Mouse (Mus musculus): ENCODE data around the gene Ucp2. TPM values are rescaled to one million over a fixed set of nuclear protein-coding genes. Genes with fewer than 3 reads are reported as not detected.
A peak's percentile ranks its signal among the peaks of the same experiment; 100 is the strongest.
"Not testable (repeated sequence)": the region's sequence is repeated elsewhere in the genome, so short reads cannot be mapped to it uniquely, and the experiment has no call there.

Ucp2 gene
- total and polyA plus RNA-seq, 2 experiments: 12.2 to 45.2 TPM

DNA sequence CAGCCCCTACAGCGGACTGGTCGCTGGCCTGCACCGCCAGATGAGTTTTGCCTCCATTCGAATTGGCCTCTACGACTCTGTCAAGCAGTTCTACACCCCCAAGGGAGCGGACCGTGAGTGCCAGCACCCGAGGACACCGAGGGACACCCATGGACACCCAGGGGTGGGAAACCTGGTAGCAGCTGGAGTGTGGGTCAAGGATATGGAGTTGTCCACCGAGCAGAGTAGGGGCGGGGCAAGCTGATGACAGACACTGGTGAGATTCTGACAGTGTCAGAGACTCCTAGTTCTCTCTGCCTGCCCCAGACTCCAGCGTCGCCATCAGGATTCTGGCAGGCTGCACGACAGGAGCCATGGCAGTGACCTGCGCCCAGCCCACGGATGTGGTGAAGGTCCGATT, 13.0 kb upstream of the Ucp2 start:
- no peak overlapping the region for H3K27ac ChIP-seq (replicated peaks; ENCODE audit: insufficient read depth, low read depth, low read length)
- DNase-seq (ENCODE audit: extremely low read depth, low read depth, low spot score): no peak
- no peaks in the 10 kb centered on the region for H3K36me3 ChIP-seq (ENCODE audit: control insufficient read depth, insufficient read depth, low read length)
- TF ChIP-seq POLR2A (IDR thresholded peaks at IDR 0.05; ENCODE audit: extremely low read depth, insufficient read depth, low read length) (no peak), CTCF (IDR thresholded peaks at IDR 0.05; ENCODE audit: low read depth, low read length) (no peak)
- no peak overlapping the region for H3K9ac ChIP-seq (ENCODE audit: low read depth, low read length)
- WGBS: 86% methylated on average over 17 of the region's 17 CpGs
- no peak overlapping the region for H3K4me3 ChIP-seq (ENCODE audit: insufficient read depth, low read depth, low read length)
- H3K4me1 ChIP-seq (ENCODE audit: control insufficient read depth, insufficient read depth, low read length): no peaks in the 10 kb centered on the region
- H3K79me2 ChIP-seq (ENCODE audit: control insufficient read depth, insufficient read depth, low read length): no peaks in the 10 kb centered on the region
- H3K27me3 ChIP-seq (ENCODE audit: control insufficient read depth, insufficient read depth, low read length): no peaks in the 10 kb centered on the region

DNA sequence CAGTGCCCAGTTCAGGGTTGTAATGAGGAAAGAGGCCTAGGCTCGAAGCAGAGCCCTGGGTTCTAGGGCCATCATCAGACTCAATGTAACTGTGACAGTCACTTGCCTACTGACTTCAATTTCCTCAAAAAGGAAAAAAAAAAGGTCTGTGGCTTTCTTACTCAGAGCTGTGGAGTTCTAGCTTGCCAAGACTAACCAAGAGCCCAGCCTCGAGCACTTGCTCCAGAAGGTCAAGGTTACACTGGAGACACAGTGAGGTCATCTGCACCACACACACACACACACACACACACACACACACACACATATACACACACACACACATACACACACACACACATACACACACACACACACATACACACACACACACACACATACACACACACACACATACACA, 11.1 kb upstream of the Ucp2 start:
- H3K27ac ChIP-seq (replicated peaks; ENCODE audit: insufficient read depth, low read depth, low read length); DNase-seq (ENCODE audit: extremely low read depth, low read depth, low spot score); H3K36me3 ChIP-seq (ENCODE audit: control insufficient read depth, insufficient read depth, low read length); H3K4me1 ChIP-seq (ENCODE audit: control insufficient read depth, insufficient read depth, low read length); H3K79me2 ChIP-seq (ENCODE audit: control insufficient read depth, insufficient read depth, low read length); H3K27me3 ChIP-seq (ENCODE audit: control insufficient read depth, insufficient read depth, low read length); H3K9ac ChIP-seq (ENCODE audit: low read depth, low read length); H3K4me3 ChIP-seq (ENCODE audit: insufficient read depth, low read depth, low read length): not testable (repeated sequence)
- WGBS: 73% methylated on average over 2 of the region's 2 CpGs

DNA sequence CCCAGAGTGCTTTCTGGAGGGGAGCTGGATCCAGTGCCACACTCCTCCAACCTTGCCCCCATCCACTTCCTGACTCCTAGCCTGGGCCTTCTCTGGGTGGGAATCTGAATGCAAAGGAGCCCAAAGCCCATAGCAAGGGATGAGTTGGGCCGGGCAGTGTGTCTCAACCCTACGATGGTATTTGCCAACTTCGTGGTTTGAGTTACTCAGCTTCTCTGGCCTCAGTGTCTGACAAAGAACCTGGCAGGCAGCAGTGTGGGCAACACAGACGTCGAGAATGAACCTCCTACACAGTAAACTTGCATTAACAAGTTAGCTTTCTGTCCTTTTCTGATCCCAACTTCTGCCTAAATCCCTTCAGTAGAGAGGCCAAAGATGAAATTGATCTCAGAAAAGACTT, 8.6 kb upstream of the Ucp2 start:
- TF ChIP-seq CTCF (IDR thresholded peaks at IDR 0.05; ENCODE audit: low read depth, low read length): no peak
- no peak for TF ChIP-seq POLR2A (IDR thresholded peaks at IDR 0.05; ENCODE audit: extremely low read depth, insufficient read depth, low read length)
- Histone ChIP-seq H3K9ac (ENCODE audit: low read depth, low read length) (no peak overlapping the region), H3K79me2 (ENCODE audit: control insufficient read depth, insufficient read depth, low read length) (no peaks in the 10 kb centered on the region), H3K27me3 (ENCODE audit: control insufficient read depth, insufficient read depth, low read length) (no peaks in the 10 kb centered on the region), H3K4me1 (ENCODE audit: control insufficient read depth, insufficient read depth, low read length) (no peaks in the 10 kb centered on the region), H3K27ac (replicated peaks; ENCODE audit: insufficient read depth, low read depth, low read length) (no peak overlapping the region), H3K4me3 (ENCODE audit: insufficient read depth, low read depth, low read length) (no peak overlapping the region), H3K36me3 (ENCODE audit: control insufficient read depth, insufficient read depth, low read length) (no peaks in the 10 kb centered on the region)
- WGBS: 89% methylated on average over 5 of the region's 5 CpGs
- DNase-seq (ENCODE audit: extremely low read depth, low read depth, low spot score): no peak

DNA sequence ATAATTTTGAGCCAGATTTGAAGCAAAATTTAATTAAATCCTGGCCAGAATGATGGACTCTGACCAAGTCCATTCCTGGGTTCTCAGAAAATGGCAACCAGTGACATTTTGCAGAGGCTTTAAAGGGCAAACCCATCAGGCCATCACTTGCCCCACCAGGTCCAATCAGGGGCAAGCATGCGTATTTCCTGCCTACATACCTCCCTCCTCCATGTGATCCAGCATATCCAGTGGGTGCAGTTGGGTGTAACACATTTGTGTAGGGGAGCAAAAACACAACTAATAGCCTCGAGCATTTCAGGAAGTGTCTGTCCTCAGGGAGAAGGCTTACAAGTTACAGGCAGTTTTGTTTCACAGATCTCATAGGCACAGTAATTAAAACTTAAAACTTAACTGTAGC, 5.8 kb upstream of the Ucp2 start:
- WGBS: 81% methylated on average over 2 of the region's 2 CpGs
- no peaks in the 10 kb centered on the region for H3K79me2 ChIP-seq (ENCODE audit: control insufficient read depth, insufficient read depth, low read length)
- no peak for TF ChIP-seq CTCF (IDR thresholded peaks at IDR 0.05; ENCODE audit: low read depth, low read length)
- TF ChIP-seq POLR2A (IDR thresholded peaks at IDR 0.05; ENCODE audit: extremely low read depth, insufficient read depth, low read length): no peak
- no peak overlapping the region for H3K27ac ChIP-seq (replicated peaks; ENCODE audit: insufficient read depth, low read depth, low read length)
- no peak overlapping the region for H3K4me3 ChIP-seq (ENCODE audit: insufficient read depth, low read depth, low read length)
- H3K4me1 ChIP-seq (ENCODE audit: control insufficient read depth, insufficient read depth, low read length): no peaks in the 10 kb centered on the region
- H3K36me3 ChIP-seq (ENCODE audit: control insufficient read depth, insufficient read depth, low read length): no peaks in the 10 kb centered on the region
- H3K9ac ChIP-seq (ENCODE audit: low read depth, low read length): no peak overlapping the region
- H3K27me3 ChIP-seq (ENCODE audit: control insufficient read depth, insufficient read depth, low read length): no peaks in the 10 kb centered on the region
- DNase-seq (ENCODE audit: extremely low read depth, low read depth, low spot score): no peak

DNA sequence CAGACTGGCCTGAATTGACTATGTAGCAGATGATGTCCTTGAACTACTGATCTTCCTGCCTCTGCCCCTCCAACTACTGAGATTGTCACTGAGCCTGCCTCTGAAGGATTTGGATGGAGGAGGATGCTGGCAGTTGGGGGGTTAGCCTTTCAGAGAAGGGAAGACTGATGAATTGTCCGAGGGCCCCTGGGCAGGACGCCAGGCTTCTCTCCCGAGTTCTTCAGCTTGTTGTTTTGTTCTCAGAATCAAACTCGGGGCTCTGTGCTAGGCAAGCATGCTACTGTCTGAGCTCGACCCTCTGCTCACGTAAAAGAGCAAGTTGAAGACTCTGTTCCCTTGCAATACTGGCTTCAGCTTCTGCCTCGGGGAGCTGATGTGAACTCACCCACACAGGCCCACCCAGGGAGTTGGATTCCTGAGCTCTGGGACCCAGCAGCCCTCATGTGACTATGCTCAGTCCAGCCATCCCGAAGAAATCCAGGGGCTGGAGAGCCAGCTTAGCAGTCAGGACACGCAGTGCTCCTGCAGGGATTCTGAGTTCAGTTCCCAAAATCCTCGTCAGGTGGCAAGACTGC, 4.6 kb upstream of the Ucp2 start:
- no peaks in the 10 kb centered on the region for H3K79me2 ChIP-seq (ENCODE audit: control insufficient read depth, insufficient read depth, low read length)
- no peaks in the 10 kb centered on the region for H3K36me3 ChIP-seq (ENCODE audit: control insufficient read depth, insufficient read depth, low read length)
- no peak for TF ChIP-seq POLR2A (IDR thresholded peaks at IDR 0.05; ENCODE audit: extremely low read depth, insufficient read depth, low read length)
- TF ChIP-seq CTCF (IDR thresholded peaks at IDR 0.05; ENCODE audit: low read depth, low read length): no peak
- no peak overlapping the region for H3K9ac ChIP-seq (ENCODE audit: low read depth, low read length)
- no peaks in the 10 kb centered on the region for H3K4me1 ChIP-seq (ENCODE audit: control insufficient read depth, insufficient read depth, low read length)
- no peak overlapping the region for H3K27ac ChIP-seq (replicated peaks; ENCODE audit: insufficient read depth, low read depth, low read length)
- H3K27me3 ChIP-seq (ENCODE audit: control insufficient read depth, insufficient read depth, low read length): no peaks in the 10 kb centered on the region
- 67% methylated on average over 10 of the region's 10 CpGs for WGBS
- no peak overlapping the region for H3K4me3 ChIP-seq (ENCODE audit: insufficient read depth, low read depth, low read length)
- DNase-seq (ENCODE audit: extremely low read depth, low read depth, low spot score): no peak

- Histone ChIP-seq H3K9ac (ENCODE audit: low read depth, low read length) (peak overlapping the region; percentile 54), H3K4me1 (ENCODE audit: control insufficient read depth, insufficient read depth, low read length) (peaks cover 11% of the 10 kb centered on the region), H3K79me2 (ENCODE audit: control insufficient read depth, insufficient read depth, low read length) (no peaks in the 10 kb centered on the region), H3K36me3 (ENCODE audit: control insufficient read depth, insufficient read depth, low read length) (no peaks in the 10 kb centered on the region), H3K27ac (replicated peaks; ENCODE audit: insufficient read depth, low read depth, low read length) (0 out of 2 replicates have a peak overlapping the region, but pooled peaks have one; percentile 2), H3K27me3 (ENCODE audit: control insufficient read depth, insufficient read depth, low read length) (no peaks in the 10 kb centered on the region), H3K4me3 (ENCODE audit: insufficient read depth, low read depth, low read length) (peak overlapping the region; percentile 69)
- TF ChIP-seq POLR2A (IDR thresholded peaks at IDR 0.05; ENCODE audit: extremely low read depth, insufficient read depth, low read length) (no peak), CTCF (IDR thresholded peaks at IDR 0.05; ENCODE audit: low read depth, low read length) (no peak)
- DNase-seq (ENCODE audit: extremely low read depth, low read depth, low spot score): no peak
- 11% methylated on average over 36 of the region's 36 CpGs for WGBS
These were observed 583 bp upstream of the Ucp2 start for GRCm38 (mm10) chr7:100492391-100493116.
